Mouse (Mus musculus) hindbrain, embryonic 10.5 days (tissue): ENCODE data around the gene Synj1. TPM values are rescaled to one million over a fixed set of nuclear protein-coding genes. Genes with fewer than 3 reads are reported as not detected.

Experiments used
- DNase-seq: peaks from one replicate; pipeline ENCODE4 v3.0.0-alpha.2; 2017; ENCODE audit warnings: low spot score
- H3K27ac ChIP-seq: fragments of 300-500 bp; sonication (generic); 2 replicates; pipeline ENCODE4 v1.5.1; 2016; ENCODE audit warnings: mild to moderate bottlenecking, moderate library complexity
- H3K27me3 ChIP-seq: fragments of 300-500 bp; sonication (generic); 2 replicates; pipeline ENCODE4 v1.6.1; 2016; ENCODE audit warnings: mild to moderate bottlenecking; ENCODE audit not compliant: poor library complexity, insufficient read depth, severe bottlenecking
- H3K36me3 ChIP-seq: fragments of 300-500 bp; sonication (generic); 2 replicates; pipeline ENCODE4 v1.6.1; 2016; ENCODE audit warnings: mild to moderate bottlenecking, moderate library complexity
- H3K4me1 ChIP-seq: fragments of 300-500 bp; sonication (generic); replicated peaks from 2 replicates; pipeline ENCODE4 v1.6.1; 2016; ENCODE audit warnings: mild to moderate bottlenecking
- H3K4me3 ChIP-seq: fragments of 300-500 bp; sonication (generic); 2 replicates; pipeline ENCODE4 v1.5.1; 2016; ENCODE audit warnings: mild to moderate bottlenecking, moderate library complexity
- H3K9me3 ChIP-seq: fragments of 300-500 bp; sonication (generic); 2 replicates; pipeline ENCODE4 v1.6.1; 2016; ENCODE audit warnings: mild to moderate bottlenecking, moderate library complexity
- WGBS: fragments of 180-500 bp; shearing (Covaris S2); methylation state at CpG from one replicate; pipeline ENCODE4 v1.1.7; 2016; 5-methylcytosine and 5-hydroxymethylcytosine counted together
- polyA plus RNA-seq: library from polyadenylated mRNA; unstranded; fragments of >200 nt; fragmentation: Nextera tagmentation; extraction: Ambion mirVana; gene quantifications from 2 replicates; pipeline ENCODE4 v1.2.1, GENCODE M21; 2016

Synj1 gene
- polyA plus RNA-seq, 1 experiment from 2014 or later = 19.3 TPM

GRCm38 (mm10) chr16:90891601-90892000 lies 119.5 kb downstream of the Synj1 start:
- Histone ChIP-seq H3K36me3 (no peaks in the 10 kb centered on the region), H3K27me3 (no peaks in the 10 kb centered on the region), H3K4me1 (peaks cover 10% of the 10 kb centered on the region), H3K9me3 (no peaks in the 10 kb centered on the region), H3K4me3 (no peak overlapping the region), H3K27ac (no peak overlapping the region)
- DNase-seq = no peak
- WGBS = 76% methylated on average over 14 of the region's 14 CpGs

GRCm38 (mm10) chr16:90890683-90891082 lies 120.4 kb downstream of the Synj1 start:
- H3K36me3 ChIP-seq = no peaks in the 10 kb centered on the region
- H3K27ac ChIP-seq = no peak overlapping the region
- WGBS = 92% methylated on average over 9 of the region's 9 CpGs
- no peak overlapping the region for H3K4me3 ChIP-seq
- no peaks in the 10 kb centered on the region for H3K27me3 ChIP-seq
- DNase-seq = no peak
- H3K4me1 ChIP-seq = peaks cover 12% of the 10 kb centered on the region
- no peaks in the 10 kb centered on the region for H3K9me3 ChIP-seq

Other genes with a start within 250 kb of the Synj1 start
- gene Urb1, start 200.9 kb downstream of the Synj1 start, polyA plus RNA-seq = 10.2 and 10.8 TPM in 2 replicates
- 0.75 and 1.0 TPM in 2 replicates for gene Eva1c, start 184.6 kb downstream of the Synj1 start, polyA plus RNA-seq
- gene Cfap298, start 76.2 kb downstream of the Synj1 start, polyA plus RNA-seq = 62.4 and 69.3 TPM in 2 replicates
- gene Paxbp1, start 33.2 kb upstream of the Synj1 start, polyA plus RNA-seq = 54.4 and 58.3 TPM in 2 replicates
- 0.11 and 0.27 TPM in 2 replicates for gene 4932438H23Rik, start 83.8 kb upstream of the Synj1 start, polyA plus RNA-seq
- gene Olig2, start 214.1 kb upstream of the Synj1 start, polyA plus RNA-seq = 1.4 and 1.9 TPM in 2 replicates